Mouse (Mus musculus) c-Kit-positive CD71-positive TER-119-negative erythroid progenitor cells, embryonic 14.5 days (primary cell): ENCODE data around the gene Fhit.

ENCODE experiments used
- DNase-seq: peaks from one replicate; pipeline ENCODE4 v3.0.0-alpha.2; 2013; ENCODE audit warnings: low read depth

Gene Fhit

GRCm38 (mm10) chr14:10507560-10507959 is 654.3 kb downstream of the Fhit start:
- DNase-seq = no peak

- DNase-seq = no peak
Observed at GRCm38 (mm10) chr14:10485798-10486197, 676.0 kb downstream of the Fhit start.

GRCm38 (mm10) chr14:10482851-10483613 is 678.8 kb downstream of the Fhit start:
- no peak for DNase-seq

GRCm38 (mm10) chr14:10481370-10481769 is 680.5 kb downstream of the Fhit start:
- no peak for DNase-seq

- DNase-seq = no peak
Observed at GRCm38 (mm10) chr14:10480681-10481080, 681.2 kb downstream of the Fhit start.

GRCm38 (mm10) chr14:10453001-10453861 is 708.6 kb downstream of the Fhit start:
- DNase-seq = peak; percentile 54

DNA sequence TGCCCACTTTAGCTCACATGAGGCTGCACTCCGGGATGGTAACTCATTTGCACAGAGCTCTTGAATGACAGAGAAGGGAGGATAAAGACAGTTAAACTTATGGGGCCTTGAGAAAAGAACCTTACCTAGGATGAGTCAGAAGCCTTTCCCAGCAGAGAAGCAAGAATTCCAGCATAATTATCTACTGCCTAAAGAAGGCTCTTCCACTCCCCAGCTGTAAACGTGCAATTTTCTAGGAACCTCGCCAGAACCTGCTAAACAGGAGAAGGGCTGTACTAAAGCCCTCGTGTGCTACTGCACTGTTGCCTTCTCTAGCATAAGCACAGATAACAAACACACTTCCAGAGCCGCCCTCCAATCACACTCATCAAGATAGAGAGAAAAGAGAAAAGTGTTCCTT is 709.6 kb downstream of the Fhit start:
- peak; percentile 34 for DNase-seq

DNA sequence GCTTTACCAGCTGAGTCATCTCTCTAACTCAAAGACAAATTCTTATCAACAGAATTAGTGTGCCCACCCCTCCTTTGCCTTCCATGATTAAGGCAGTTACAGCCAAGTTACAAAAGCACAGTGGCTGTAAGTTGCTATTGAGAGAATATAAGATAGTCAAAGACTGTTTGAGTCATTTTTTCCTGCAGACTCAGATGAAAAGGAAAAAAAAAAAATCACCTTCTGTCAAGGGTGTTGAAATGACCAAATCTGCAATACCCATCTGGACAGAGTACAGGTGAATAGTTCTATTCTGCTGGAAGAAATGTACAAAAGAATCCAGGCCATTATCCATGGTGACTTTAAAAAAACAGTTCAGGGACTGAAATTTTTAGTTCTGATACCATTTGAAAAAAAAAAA is 716.5 kb downstream of the Fhit start:
- DNase-seq = no peak

DNA sequence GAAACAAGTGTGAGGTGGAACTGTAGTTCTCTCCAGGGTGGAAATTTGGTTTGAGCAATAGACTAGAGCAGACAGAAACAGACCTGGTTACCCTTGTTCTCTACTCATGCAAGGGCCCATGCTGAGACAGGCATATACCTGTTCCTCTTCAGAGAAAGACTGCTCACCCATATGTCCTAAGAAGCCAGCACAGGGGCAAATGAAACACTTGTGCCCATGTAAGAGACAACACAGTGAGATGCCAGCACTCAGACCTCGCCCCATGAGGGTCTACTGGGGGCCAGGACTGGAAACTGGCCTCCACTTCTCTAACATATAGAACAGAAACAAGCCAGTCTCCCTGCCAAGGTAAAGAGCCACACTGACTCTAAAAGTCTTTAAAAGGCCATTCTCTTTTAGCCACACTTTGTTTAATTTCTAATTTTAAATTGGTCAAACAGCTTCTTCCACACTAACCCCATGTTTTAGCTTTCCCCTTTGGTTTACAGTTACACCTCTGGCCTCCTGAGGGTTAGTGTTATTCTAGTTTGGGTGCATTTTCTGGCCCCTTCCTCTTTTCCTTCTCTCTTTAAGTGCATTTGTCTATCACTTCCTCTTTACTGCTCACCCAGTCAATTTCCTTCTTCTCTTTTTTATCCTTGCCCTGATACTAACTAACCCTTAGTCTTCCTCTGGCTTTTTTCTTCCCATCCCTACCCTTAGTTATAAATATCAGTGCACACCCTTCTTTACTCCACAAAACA is 722.7 kb downstream of the Fhit start:
- no peak for DNase-seq

GRCm38 (mm10) chr14:10436193-10436592 is 725.6 kb downstream of the Fhit start:
- no peak for DNase-seq

- no peak for DNase-seq
Observed at GRCm38 (mm10) chr14:10432502-10432901, 729.3 kb downstream of the Fhit start.

- DNase-seq = no peak
Observed at GRCm38 (mm10) chr14:10430396-10431000, 731.3 kb downstream of the Fhit start.

GRCm38 (mm10) chr14:10423499-10423898 is 738.3 kb downstream of the Fhit start:
- DNase-seq = no peak

DNA sequence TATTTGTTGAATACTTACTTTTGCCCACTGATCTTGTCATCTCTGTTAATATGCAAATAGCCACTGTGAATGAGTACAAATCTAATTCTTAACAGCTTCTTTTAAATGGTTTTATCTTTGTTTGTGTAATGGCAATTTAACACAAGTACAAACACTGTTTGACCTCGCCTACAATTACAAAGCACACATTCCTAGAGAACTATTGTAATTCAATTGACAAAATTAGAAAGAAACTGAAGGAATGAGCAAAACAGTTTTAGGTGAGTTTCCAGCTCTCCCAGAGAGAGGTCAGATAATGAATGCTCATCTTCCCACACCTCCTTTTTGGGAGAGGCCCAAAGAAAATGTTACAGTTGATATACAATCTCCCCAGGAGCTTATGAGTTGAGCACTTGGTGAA is 739.6 kb downstream of the Fhit start:
- no peak for DNase-seq

GRCm38 (mm10) chr14:10415068-10415467 is 746.8 kb downstream of the Fhit start:
- DNase-seq = no peak

- DNase-seq = no peak
Observed at GRCm38 (mm10) chr14:10409306-10409962, 752.4 kb downstream of the Fhit start.

DNA sequence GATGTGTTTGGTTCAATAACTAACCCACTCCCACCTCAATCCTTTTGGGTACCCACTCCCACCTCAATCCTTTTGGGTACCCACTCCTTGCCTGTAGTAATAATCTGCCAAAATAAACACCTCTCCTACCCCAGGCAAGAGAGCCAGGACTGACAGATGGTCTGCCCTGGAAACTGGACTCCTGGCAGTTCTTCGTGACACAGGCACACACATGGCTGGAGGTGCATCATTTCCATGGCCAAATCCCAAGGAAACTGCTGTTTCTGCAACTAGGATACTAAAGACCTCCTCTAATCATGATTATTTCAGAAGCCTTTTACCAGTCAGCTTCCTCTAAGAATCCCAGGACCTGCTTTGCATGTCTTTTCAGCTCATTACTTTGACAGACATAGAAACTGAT is 756.5 kb downstream of the Fhit start:
- no peak for DNase-seq

DNA sequence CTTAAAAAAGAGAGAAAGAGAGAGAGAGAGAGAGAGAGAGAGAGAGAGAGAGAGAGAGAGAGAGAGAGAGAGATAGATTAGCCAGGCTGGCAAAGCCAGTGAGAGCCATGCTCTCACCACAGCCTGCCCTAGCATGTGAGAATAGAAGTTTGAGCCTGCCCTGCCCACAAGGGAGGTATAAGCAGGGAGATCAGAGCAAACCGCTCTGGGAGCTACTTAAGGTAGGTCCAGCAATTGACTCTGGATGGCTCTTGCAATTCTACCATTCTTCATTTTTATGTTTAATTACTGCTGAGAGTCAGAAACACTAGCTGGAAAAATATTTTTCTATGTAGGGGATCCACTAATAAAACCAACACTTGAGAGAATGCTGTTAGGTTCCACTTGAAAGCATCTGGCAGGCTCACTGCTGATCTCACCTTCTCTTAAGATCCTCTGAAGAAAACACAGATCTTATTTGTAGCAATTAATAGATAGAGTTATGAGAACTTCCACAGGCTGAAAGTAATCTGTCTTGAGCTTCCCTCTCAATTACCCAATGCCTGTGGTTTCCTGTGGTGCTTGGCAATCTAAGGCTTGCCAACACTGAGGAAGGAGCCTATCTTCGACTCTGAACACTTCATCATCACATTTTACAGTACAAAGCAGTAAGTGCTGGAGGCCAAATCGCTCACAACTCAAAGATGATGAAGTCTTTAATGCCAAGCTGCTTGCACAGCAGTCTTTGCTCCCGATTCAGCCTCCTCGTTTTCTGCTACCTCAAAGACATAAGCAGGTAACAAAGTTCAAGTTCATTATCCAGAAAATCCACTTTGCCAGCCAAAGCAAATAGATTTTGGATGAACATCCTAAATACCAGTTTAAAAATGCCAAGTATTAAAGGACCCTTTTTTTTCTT is 793.8 kb downstream of the Fhit start:
- DNase-seq = no peak

DNA sequence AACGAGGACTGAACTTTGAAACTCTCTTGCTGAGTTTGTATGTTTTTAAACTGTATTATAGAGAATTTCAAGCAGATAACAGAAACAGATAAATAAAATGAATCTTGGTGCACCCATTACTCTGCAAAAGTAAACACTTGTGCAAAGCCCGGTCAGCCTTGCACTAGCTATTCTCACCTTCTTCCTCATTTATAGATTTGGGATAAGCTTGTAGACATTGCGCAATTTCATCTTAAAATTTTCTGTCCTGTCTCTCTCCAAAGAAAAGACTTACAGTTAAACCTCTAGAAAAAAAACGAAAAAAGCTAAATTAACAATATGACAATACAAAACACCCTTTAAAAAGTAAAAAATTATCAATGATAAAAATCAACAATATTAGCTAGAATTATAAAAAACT is 795.0 kb downstream of the Fhit start:
- no peak for DNase-seq

- DNase-seq = no peak
Observed at GRCm38 (mm10) chr14:10364281-10364680, 797.6 kb downstream of the Fhit start.

- no peak for DNase-seq
Observed at GRCm38 (mm10) chr14:10363306-10363705, 798.5 kb downstream of the Fhit start.
